ENCODE assay signal across 12 mouse cellular contexts in genomic region chr7:101415512-101416100, GRCm38 (mm10). TPM values are rescaled to one million over a fixed set of nuclear protein-coding genes. Genes with fewer than 3 reads are reported as not detected.
DNase-seq lines count a peak whose midpoint lies in the region; ATAC-seq lines count a peak whose summit lies in the region.
"Had no signal": no experiment of that assay in that cellular context is flagged by ENCODE, and none has a peak within 500 bp of the region (broad histone marks: within the 10 kb centered on the region; RNA-seq: fewer than 3 reads in every experiment).

No protein-coding gene starts in this region.

- H3K4me3 ChIP-seq in heart, embryonic 13.5 days, result no peak overlapping the region
- no peak overlapping the region for H3K4me3 ChIP-seq in limb, embryonic 11.5 days (ENCODE audit: low read depth, low read length)
- H3K4me3 ChIP-seq: gastrocnemius, adult 2 months; limb, embryonic 13.5 days had no signal

- peaks cover 37% of the 10 kb centered on the region for H3K4me1 ChIP-seq in heart, embryonic 13.5 days
- peaks cover 6% of the 10 kb centered on the region; the same call in 1 of the 2 replicates for H3K4me1 ChIP-seq in limb, embryonic 11.5 days (ENCODE audit: control insufficient read depth, insufficient read depth, low read length)

- no peak for DNase-seq in heart, postnatal 36 days
- peak; percentile 63 to 83 for DNase-seq in right cerebral cortex, postnatal 10 days (ENCODE audit: low spot score in 2 of 2)
- no peak for DNase-seq in right cerebral cortex, adult 2 months (ENCODE audit: low spot score in 2 of 2)
- no peak for DNase-seq in limb, embryonic 11.5 days (ENCODE audit: low spot score)
- peak; percentile 34 for DNase-seq in right cerebral cortex, postnatal 4 days
- DNase-seq in layer of hippocampus, adult 18-20 months (ENCODE audit: low spot score in 2 of 2), result no peak
- DNase-seq in cerebellum, postnatal 36 days, result no peak
- DNase-seq: gastrocnemius, adult 2 months had no signal

- H3K36me3 ChIP-seq in heart, embryonic 13.5 days, result peaks cover 15% of the 10 kb centered on the region
- H3K36me3 ChIP-seq in limb, embryonic 11.5 days (ENCODE audit: control insufficient read depth, insufficient read depth, low read length), result no peaks in the 10 kb centered on the region; the same call in 1 of the 2 replicates

- H3K9me3 ChIP-seq in heart, embryonic 13.5 days, result no peaks in the 10 kb centered on the region
- no peaks in the 10 kb centered on the region for H3K9me3 ChIP-seq in limb, embryonic 11.5 days (ENCODE audit: control insufficient read depth, low read length)
- H3K9me3 ChIP-seq: limb, embryonic 13.5 days had no signal

- H3K27me3 ChIP-seq in heart, embryonic 13.5 days (replicated peaks), result peaks cover 46% of the 10 kb centered on the region
- no peaks in the 10 kb centered on the region for H3K27me3 ChIP-seq in limb, embryonic 11.5 days (ENCODE audit: control insufficient read depth, insufficient read depth, low read length)

- ATAC-seq in heart, embryonic 13.5 days (ENCODE audit: extremely low read depth, insufficient number of reproducible peaks, low FRiP score, low TSS enrichment), result no peak
- ATAC-seq in limb, embryonic 11.5 days (ENCODE audit: insufficient number of reproducible peaks, low FRiP score, low TSS enrichment, low read depth), result 0 out of 2 replicates have a peak, but pooled peaks have one; percentile 4

- H3K9ac ChIP-seq in heart, embryonic 13.5 days, result no peak overlapping the region
- H3K9ac ChIP-seq in limb, embryonic 11.5 days (ENCODE audit: low read length), result no peak overlapping the region
- H3K9ac ChIP-seq: limb, embryonic 13.5 days had no signal

- intact Hi-C loops in heart, postnatal 36 days (cut with DNase I), result no loop called here

- H3K4me2 ChIP-seq in heart, embryonic 13.5 days, result 0 out of 2 replicates have a peak overlapping the region, but pooled peaks have one; percentile 3
- H3K4me2 ChIP-seq in limb, embryonic 11.5 days (ENCODE audit: low read depth, severe bottlenecking), result no peak overlapping the region
- H3K4me2 ChIP-seq: limb, embryonic 13.5 days had no signal

- WGBS in heart, embryonic 13.5 days, result 27% methylated on average over 8 of the region's 8 CpGs
- 48% methylated on average over 8 of the region's 8 CpGs for WGBS in limb, embryonic 11.5 days

- H3K27ac ChIP-seq in heart, embryonic 13.5 days (replicated peaks), result 0 out of 2 replicates have a peak overlapping the region, but pooled peaks have one; percentile 2
- no peak overlapping the region for H3K27ac ChIP-seq in limb, embryonic 11.5 days (replicated peaks; ENCODE audit: low read depth, low read length)
- H3K27ac ChIP-seq: gastrocnemius, adult 2 months; limb, embryonic 13.5 days had no signal

RNA-seq across cellular contexts. Expression of gene Gm45837, which starts 4.9 kb away (rescaled TPM):
- not detected in 2 replicates for polyA plus RNA-seq in heart, embryonic 13.5 days (2015; fragmentation: Nextera tagmentation; extraction: Ambion mirVana)
- total RNA-seq in heart, postnatal 36 days (2021), result not detected
- polyA plus RNA-seq in limb, embryonic 11.5 days (2014; fragmentation: Nextera tagmentation; extraction: Ambion mirVana), result 0.21 TPM in 1 of 2 replicates, not detected in the other
- 1 to 10 TPM in 1 of 2 experiments, not detected in 1; 2.0 TPM for total RNA-seq in layer of hippocampus, adult 18-20 months (2021)
- total RNA-seq: gastrocnemius, adult 2 months had no signal
- polyA plus RNA-seq: C2C12; kidney, embryonic 16.5 days had no signal

RNA-seq across cellular contexts. Expression of gene Pde2a, which starts 5.9 kb away (rescaled TPM):
- polyA plus RNA-seq in heart, embryonic 13.5 days (2015; fragmentation: Nextera tagmentation; extraction: Ambion mirVana), result 10.4 and 11.5 TPM in 2 replicates
- total RNA-seq in heart, postnatal 36 days (2021), result 10 to 100 TPM; 51.8 to 74.3 TPM
- 6.9 TPM in 2 replicates for polyA plus RNA-seq in limb, embryonic 11.5 days (2014; fragmentation: Nextera tagmentation; extraction: Ambion mirVana)
- total RNA-seq in layer of hippocampus, adult 18-20 months (2021), result 100 to 1,000 TPM; 327 to 333 TPM

Comparison
In these comparisons a context has a peak if more than half of its experiments do, and no peak if none do; other contexts are left out.
1. DNase-seq: peak in right cerebral cortex, postnatal 10 days (2 of 2) and right cerebral cortex, postnatal 4 days (single experiment); none in heart, postnatal 36 days (0 of 2), right cerebral cortex, adult 2 months (0 of 2), limb, embryonic 11.5 days (single experiment), layer of hippocampus, adult 18-20 months (0 of 2) and cerebellum, postnatal 36 days (0 of 2).
2. RNA of gene Pde2a, which starts 5.9 kb away (total RNA-seq): 327 to 333 TPM in layer of hippocampus, adult 18-20 months; 51.8 to 74.3 TPM in heart, postnatal 36 days; every median in the first group is over 4 times any median in the second.